Mouse (Mus musculus) midbrain, embryonic 12.5 days (tissue): Measurements from ENCODE around the gene Cdh13. TPM values are rescaled to one million over a fixed set of nuclear protein-coding genes. Genes with fewer than 3 reads are reported as not detected.

Source experiments
- ATAC-seq: fragments of 200-750 bp; cut with Nextera tagmentation; 2 replicates; pipeline ENCODE4 v1.8.0; 2017; ENCODE audit warnings: low read depth, moderate TSS enrichment, moderate library complexity; ENCODE audit not compliant: low FRiP score
- H3K27ac ChIP-seq: fragments of 300-500 bp; sonication (generic); replicated peaks from 2 replicates; pipeline ENCODE4 v1.5.1; 2016; ENCODE audit warnings: mild to moderate bottlenecking
- H3K27me3 ChIP-seq: fragments of 300-500 bp; sonication (generic); 2 replicates; pipeline ENCODE4 v1.6.1; 2016; ENCODE audit warnings: mild to moderate bottlenecking
- H3K36me3 ChIP-seq: fragments of 300-500 bp; sonication (generic); 2 replicates; pipeline ENCODE4 v1.6.1; 2016
- H3K4me1 ChIP-seq: fragments of 300-500 bp; sonication (generic); 2 replicates; pipeline ENCODE4 v1.6.1; 2016
- H3K4me2 ChIP-seq: fragments of 300-500 bp; sonication (generic); replicated peaks from 2 replicates; pipeline ENCODE4 v1.6.1; 2016; ENCODE audit warnings: mild to moderate bottlenecking, moderate library complexity
- H3K4me3 ChIP-seq: fragments of 300-500 bp; sonication (generic); 2 replicates; pipeline ENCODE4 v1.5.1; 2016; ENCODE audit warnings: mild to moderate bottlenecking
- H3K9ac ChIP-seq: fragments of 300-500 bp; sonication (generic); replicated peaks from 2 replicates; pipeline ENCODE4 v1.6.1; 2016; ENCODE audit warnings: mild to moderate bottlenecking, moderate library complexity
- H3K9me3 ChIP-seq: fragments of 300-500 bp; sonication (generic); 2 replicates; pipeline ENCODE4 v1.6.1; 2016; ENCODE audit warnings: mild to moderate bottlenecking
- WGBS: fragments of 180-500 bp; shearing (Covaris S2); methylation state at CpG from one replicate; pipeline ENCODE4 v1.1.7; 2016; 5-methylcytosine and 5-hydroxymethylcytosine counted together
- polyA plus RNA-seq: library from polyadenylated mRNA; unstranded; fragments of >200 nt; fragmentation: Nextera tagmentation; extraction: Ambion mirVana; gene quantifications from 2 replicates; pipeline ENCODE4 v1.2.1, GENCODE M21; 2016

Gene Cdh13
- polyA plus RNA-seq, 1 experiment from 2014 or later = 18.8 TPM

DNA sequence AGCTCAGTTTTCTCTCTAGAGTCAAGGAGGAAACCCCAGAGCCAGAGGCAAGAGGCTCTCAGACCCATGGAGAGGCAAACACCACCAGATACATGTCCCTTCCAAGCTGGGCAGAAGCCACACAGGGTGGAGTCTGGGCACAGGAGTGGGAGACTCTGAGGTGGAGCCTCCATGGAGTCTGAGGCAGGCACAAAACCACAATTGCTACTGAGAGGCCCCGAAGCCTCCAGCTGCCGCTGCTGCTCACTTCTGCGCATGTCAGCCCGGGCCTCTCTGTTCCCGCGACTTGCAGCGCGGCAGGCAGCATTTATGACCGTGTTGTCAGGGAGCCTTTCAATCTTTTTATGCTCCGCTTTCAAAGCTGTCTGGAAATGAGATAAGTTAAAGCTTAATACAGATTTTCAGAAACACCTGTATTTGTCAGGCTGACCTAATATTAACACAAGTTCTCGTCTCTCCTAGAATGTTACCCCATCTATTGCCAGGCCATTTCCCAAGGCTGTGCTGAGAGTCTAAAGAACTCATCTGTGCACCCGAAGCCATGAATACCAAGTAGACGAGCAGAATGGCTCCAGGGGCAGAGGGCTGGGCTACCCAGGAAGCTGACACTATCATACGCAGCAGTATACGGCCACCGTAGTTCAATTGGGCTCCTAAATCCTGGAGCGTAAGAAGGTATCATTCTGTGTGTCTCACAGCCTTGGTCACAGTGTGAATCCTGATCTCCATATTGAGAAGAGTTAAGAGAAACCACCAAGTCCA is 30.1 kb downstream of the Cdh13 start:
- no peak overlapping the region for H3K27ac ChIP-seq

DNA sequence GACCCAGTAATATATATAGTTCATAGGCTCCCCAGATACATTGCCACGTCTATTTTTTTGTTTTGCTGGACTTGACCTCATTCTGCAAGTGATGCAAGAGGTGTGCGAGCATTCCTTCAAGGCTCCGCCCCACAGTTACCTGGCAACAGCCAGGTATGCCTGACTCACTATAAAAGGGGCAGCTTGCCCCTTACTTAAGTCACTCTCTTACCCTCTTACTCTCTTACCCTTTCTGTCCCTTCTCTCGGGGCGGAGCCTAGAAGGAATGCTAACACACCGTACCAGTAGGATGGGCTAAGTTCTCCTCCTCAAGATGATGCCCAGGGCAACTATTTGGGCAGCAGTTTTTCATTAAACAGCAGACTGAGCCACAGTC is 30.6 kb downstream of the Cdh13 start:
- H3K4me3 ChIP-seq = no peak overlapping the region
- no peak overlapping the region for H3K9ac ChIP-seq
- H3K27me3 ChIP-seq = no peaks in the 10 kb centered on the region
- H3K27ac ChIP-seq = no peak overlapping the region
- 82% methylated on average over 6 of the region's 6 CpGs for WGBS
- H3K4me1 ChIP-seq = peaks cover 4% of the 10 kb centered on the region; the same call in 1 of the 2 replicates
- H3K4me2 ChIP-seq = no peak overlapping the region
- no peak for ATAC-seq
- H3K9me3 ChIP-seq = no peaks in the 10 kb centered on the region
- H3K36me3 ChIP-seq = no peaks in the 10 kb centered on the region

More for the DNA sequence above, 30.1 kb downstream of the Cdh13 start:
- no peaks in the 10 kb centered on the region for H3K27me3 ChIP-seq
- H3K9me3 ChIP-seq = no peaks in the 10 kb centered on the region
- H3K9ac ChIP-seq = no peak overlapping the region
- 83% methylated on average over 17 of the region's 17 CpGs for WGBS
- ATAC-seq = no peak
- no peak overlapping the region for H3K4me2 ChIP-seq
- no peak overlapping the region for H3K4me3 ChIP-seq
- H3K36me3 ChIP-seq = no peaks in the 10 kb centered on the region
- H3K4me1 ChIP-seq = peaks cover 9% of the 10 kb centered on the region; the same call in 1 of the 2 replicates

DNA sequence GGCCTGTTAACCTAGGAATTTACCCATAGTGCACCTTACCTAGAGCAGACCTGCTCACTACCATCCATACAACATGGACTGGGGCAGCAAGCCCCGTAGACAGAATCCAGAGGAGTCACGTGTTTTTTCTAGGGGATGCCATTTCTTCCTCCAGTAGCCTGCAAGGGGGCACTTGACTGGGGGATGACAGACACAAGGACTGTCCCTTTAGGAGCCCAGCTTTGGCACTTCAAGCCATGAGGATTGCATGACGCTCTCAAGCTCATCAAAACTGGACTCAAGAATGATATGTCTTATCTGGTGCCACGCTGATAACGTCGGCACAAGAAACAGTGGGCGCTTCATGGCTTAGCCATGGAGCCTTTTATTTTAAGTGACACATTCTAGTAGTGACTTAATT is 31.4 kb downstream of the Cdh13 start:
- Histone ChIP-seq H3K4me3 (no peak overlapping the region), H3K4me1 (peaks cover 3% of the 10 kb centered on the region; the same call in 1 of the 2 replicates), H3K9me3 (no peaks in the 10 kb centered on the region), H3K36me3 (no peaks in the 10 kb centered on the region), H3K27ac (no peak overlapping the region), H3K9ac (no peak overlapping the region), H3K4me2 (no peak overlapping the region), H3K27me3 (no peaks in the 10 kb centered on the region)
- ATAC-seq = no peak
- WGBS = 96% methylated on average over 7 of the region's 7 CpGs

DNA sequence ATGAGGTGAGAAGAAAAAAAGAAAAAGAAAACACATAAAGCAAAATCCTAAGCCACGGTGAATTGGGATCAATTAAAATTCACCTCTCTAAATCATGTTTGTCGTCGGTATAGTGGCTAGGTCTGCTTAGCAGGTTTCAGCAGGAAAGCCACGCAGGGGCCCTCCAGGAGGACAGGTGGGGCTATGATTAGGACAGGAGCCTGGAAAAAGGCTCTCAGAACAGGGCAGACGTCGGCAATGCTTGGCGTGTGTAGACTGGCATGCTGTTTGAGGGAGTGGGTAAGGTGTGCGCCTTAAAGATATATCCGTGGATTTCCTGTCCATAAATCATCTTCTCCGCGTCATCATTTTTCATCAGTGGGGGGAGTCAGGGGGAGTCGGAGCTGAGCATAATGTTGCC is 32.9 kb downstream of the Cdh13 start:
- WGBS = 92% methylated on average over 12 of the region's 12 CpGs

DNA sequence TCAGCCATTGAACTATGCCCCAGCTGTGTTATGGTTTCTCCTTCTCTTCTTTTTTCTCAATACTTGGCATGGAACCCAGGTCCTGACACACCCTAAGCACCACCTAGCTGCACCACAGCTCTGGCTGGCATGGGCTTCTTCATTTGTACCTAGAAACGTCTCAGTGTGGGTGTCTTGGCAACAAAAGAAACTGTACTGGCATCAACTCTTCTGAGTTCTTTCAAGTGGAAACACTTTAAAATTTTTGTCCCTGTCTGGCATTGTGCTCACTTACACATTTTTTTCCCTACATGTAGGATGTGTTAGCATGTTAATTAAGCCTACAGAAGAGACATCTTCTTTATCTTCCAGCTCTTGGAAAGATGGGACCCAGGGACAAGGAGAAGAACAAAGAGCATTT is 37.0 kb downstream of the Cdh13 start:
- no peak for ATAC-seq
- WGBS = 81% methylated on average over 1 of the region's 1 CpGs
- H3K27me3 ChIP-seq = no peaks in the 10 kb centered on the region
- no peak overlapping the region for H3K4me3 ChIP-seq
- H3K4me1 ChIP-seq = no peaks in the 10 kb centered on the region
- H3K4me2 ChIP-seq = no peak overlapping the region
- no peaks in the 10 kb centered on the region for H3K9me3 ChIP-seq
- no peak overlapping the region for H3K27ac ChIP-seq
- H3K36me3 ChIP-seq = no peaks in the 10 kb centered on the region
- no peak overlapping the region for H3K9ac ChIP-seq

More for the DNA sequence above, 32.9 kb downstream of the Cdh13 start:
- Histone ChIP-seq H3K9me3 (no peaks in the 10 kb centered on the region), H3K4me2 (no peak overlapping the region), H3K4me3 (no peak overlapping the region), H3K27ac (no peak overlapping the region), H3K9ac (no peak overlapping the region), H3K27me3 (no peaks in the 10 kb centered on the region), H3K4me1 (peaks cover 3% of the 10 kb centered on the region; the same call in 1 of the 2 replicates), H3K36me3 (no peaks in the 10 kb centered on the region)
- no peak for ATAC-seq

DNA sequence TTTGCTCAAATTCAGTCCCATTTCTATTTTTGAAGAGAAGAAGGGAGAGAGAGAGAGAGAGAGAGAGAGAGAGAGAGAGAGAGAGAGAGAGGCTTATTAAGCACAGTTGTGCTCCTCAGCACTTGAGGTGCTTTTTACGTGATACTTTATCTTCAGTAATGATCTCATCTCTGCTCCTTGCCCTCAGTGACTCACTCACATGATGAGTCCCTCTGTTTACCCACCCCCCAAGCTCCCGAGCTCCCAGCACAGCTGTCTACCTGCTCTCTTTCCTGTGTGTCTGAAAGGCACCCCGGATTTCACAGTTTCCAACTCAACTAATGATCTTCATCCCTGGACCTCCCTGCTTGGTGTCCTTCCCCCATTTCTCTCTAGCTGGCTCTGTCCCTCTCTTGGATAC is 39.9 kb downstream of the Cdh13 start:
- H3K4me1 ChIP-seq = no peaks in the 10 kb centered on the region
- no peak overlapping the region for H3K4me2 ChIP-seq
- 86% methylated on average over 3 of the region's 3 CpGs for WGBS
- H3K9me3 ChIP-seq = no peaks in the 10 kb centered on the region
- no peak for ATAC-seq
- H3K4me3 ChIP-seq = no peak overlapping the region
- H3K27me3 ChIP-seq = no peaks in the 10 kb centered on the region
- H3K36me3 ChIP-seq = no peaks in the 10 kb centered on the region
- no peak overlapping the region for H3K27ac ChIP-seq
- H3K9ac ChIP-seq = no peak overlapping the region

DNA sequence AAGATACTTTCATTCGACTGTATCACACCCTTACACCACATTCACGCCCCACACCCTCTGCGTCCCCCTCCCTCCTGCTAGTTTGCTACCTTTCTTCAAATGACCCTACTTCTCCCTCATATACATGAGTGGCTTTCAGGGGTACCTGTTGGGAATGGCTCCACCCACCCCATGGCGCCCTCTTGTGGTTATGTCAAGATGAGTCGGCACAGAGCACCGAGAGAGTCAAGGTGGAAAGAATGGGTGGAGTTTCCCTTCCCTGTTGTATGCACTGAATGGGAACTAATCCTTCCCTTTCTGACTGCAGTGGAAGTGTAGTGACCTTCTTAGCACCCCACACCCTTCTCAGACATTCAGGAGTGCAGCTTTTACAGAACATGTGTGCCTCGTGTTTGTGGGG is 51.4 kb downstream of the Cdh13 start:
- 81% methylated on average over 7 of the region's 7 CpGs for WGBS
- H3K27me3 ChIP-seq = no peaks in the 10 kb centered on the region
- H3K4me1 ChIP-seq = 0 out of 2 replicates have a peak, but pooled peaks cover 7% of the 10 kb centered on the region
- no peak overlapping the region for H3K4me3 ChIP-seq
- H3K27ac ChIP-seq = no peak overlapping the region
- H3K4me2 ChIP-seq = no peak overlapping the region
- no peaks in the 10 kb centered on the region for H3K36me3 ChIP-seq
- H3K9ac ChIP-seq = no peak overlapping the region
- no peaks in the 10 kb centered on the region for H3K9me3 ChIP-seq
- ATAC-seq = no peak

DNA sequence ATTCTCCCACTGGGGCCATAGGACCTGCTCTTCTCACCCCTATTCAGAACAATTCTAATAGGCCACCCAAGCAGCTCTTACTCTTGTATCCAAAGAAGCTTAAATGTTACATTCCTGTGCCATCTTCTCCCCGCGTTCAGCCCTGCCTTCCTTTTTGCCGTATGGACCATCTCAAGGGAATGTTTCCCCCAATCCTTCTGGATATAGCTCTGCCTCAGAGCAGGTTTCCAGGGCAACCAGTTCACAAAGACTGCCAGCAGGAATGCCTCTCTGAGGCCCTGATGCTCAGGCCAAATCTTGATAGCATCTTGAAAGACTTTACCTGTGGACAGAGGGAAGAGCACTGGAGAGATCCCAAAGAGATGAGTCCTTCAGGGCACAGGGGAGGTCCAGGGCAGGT is 56.2 kb downstream of the Cdh13 start:
- Histone ChIP-seq H3K4me2 (no peak overlapping the region), H3K27me3 (no peaks in the 10 kb centered on the region), H3K4me1 (0 out of 2 replicates have a peak, but pooled peaks cover 8% of the 10 kb centered on the region), H3K4me3 (no peak overlapping the region), H3K27ac (no peak overlapping the region), H3K36me3 (no peaks in the 10 kb centered on the region), H3K9ac (no peak overlapping the region), H3K9me3 (no peaks in the 10 kb centered on the region)
- no peak for ATAC-seq
- WGBS = 58% methylated on average over 3 of the region's 3 CpGs

DNA sequence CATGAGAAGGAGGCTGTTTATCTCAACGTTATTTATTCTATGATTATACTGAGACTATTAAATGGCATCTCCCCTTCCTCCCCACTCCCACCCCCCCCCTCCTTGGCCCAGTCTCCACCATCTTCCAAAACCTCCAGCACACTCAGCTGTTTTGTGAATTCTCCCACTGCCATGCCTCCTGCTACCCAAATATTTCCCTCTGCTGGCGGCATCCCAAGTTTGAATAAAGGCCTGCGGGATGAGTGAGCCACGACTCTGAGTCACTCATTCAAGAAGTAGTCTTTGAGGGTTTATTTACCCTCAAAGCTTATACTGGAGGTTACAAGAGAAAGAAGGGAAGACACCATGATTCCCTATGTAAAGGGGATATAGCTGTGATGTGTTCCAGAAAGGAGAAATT is 59.7 kb downstream of the Cdh13 start:
- H3K9me3 ChIP-seq = no peaks in the 10 kb centered on the region
- 0 out of 2 replicates have a peak, but pooled peaks cover 8% of the 10 kb centered on the region for H3K4me1 ChIP-seq
- WGBS = 79% methylated on average over 4 of the region's 4 CpGs
- no peak for ATAC-seq
- no peak overlapping the region for H3K9ac ChIP-seq
- H3K4me3 ChIP-seq = no peak overlapping the region
- no peak overlapping the region for H3K27ac ChIP-seq
- H3K36me3 ChIP-seq = no peaks in the 10 kb centered on the region
- H3K4me2 ChIP-seq = no peak overlapping the region
- no peaks in the 10 kb centered on the region for H3K27me3 ChIP-seq

DNA sequence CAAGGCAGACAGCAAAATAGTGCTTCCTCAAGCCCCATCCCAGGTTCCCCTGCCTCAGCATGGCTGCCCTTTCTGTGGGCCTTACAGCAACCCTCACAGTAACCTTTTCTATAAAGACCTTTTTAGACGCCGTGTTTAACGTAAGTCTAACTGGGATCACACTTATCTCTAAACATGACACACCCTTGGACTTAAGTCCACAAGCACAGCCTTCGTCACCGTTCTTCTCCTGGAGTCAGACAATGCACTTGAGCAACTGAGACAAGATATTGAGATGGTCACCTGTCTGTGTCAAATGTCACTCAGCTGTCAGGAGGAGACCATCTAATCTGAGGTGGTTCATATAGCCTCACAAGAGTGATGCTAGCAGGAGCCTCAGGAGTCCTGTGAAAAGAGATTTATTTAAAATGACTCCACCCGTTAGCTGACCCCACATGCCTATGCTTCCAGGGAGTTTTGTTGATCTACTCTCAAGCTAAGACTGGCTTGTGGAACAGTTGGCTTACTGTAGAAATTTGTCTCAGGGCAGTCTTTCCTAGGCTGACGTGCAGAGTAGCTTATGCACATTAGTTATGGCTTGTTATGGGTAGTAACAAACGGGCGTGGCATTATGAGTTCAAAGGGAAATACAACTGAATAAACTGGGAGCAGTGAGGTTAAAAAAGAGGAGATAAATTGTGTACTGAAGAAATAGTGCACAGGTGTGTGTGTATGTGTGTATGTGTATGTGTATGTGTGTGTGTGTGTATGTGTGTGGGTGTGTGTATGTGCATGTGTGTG is 65.4 kb downstream of the Cdh13 start:
- Histone ChIP-seq H3K27me3 (no peaks in the 10 kb centered on the region), H3K9ac (no peak overlapping the region), H3K4me2 (no peak overlapping the region), H3K9me3 (no peaks in the 10 kb centered on the region), H3K4me1 (no peaks in the 10 kb centered on the region; the same call in 1 of the 2 replicates), H3K4me3 (no peak overlapping the region), H3K36me3 (no peaks in the 10 kb centered on the region), H3K27ac (no peak overlapping the region)
- no peak for ATAC-seq
- whole genome bisulfite sequencing = 90% methylated on average over 9 of the region's 9 CpGs

DNA sequence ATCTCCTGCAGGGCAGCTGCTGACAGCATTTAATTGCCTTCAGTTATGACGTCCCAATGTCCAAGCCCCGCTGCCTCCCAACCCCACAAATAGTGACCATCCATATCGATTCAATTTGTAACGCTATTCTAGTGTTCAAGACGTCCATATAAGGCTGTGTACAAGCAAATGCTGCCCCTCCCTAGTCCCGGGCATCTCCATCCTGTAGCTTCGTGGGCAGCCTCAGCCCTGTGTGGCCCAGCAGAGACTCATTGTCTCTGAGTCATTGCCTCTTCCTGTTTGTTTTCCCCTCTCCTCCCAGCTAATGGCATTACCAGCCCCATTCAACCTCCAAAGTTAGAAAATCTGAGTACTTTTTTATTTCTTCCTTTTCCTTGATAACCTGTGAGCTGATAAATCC is 66.6 kb downstream of the Cdh13 start:
- WGBS = 45% methylated on average over 7 of the region's 7 CpGs
- H3K4me3 ChIP-seq = no peak overlapping the region
- ATAC-seq = no peak
- no peaks in the 10 kb centered on the region; the same call in 1 of the 2 replicates for H3K4me1 ChIP-seq
- H3K27ac ChIP-seq = no peak overlapping the region
- no peak overlapping the region for H3K9ac ChIP-seq
- no peaks in the 10 kb centered on the region for H3K36me3 ChIP-seq
- no peaks in the 10 kb centered on the region for H3K27me3 ChIP-seq
- no peaks in the 10 kb centered on the region for H3K9me3 ChIP-seq
- no peak overlapping the region for H3K4me2 ChIP-seq

DNA sequence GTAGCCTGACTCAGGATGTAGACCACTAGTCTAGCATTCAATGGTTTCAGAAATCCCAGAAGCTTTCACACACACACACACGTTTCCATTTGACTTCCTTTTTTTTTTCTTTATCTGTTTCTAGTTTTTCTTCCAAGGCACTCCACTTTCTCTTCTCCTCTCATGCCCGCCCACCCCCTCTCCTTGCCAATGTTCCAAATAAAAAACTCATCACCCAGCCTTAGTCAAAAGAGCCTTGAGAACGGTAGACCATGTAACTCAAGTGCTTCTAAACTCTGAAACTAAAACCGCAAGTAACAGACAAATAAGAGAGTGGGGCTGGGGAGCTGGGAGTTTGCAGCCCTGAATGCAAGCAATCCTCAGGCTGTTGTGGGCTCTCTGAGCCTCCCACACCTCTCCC is 69.5 kb downstream of the Cdh13 start:
- no peak overlapping the region for H3K9ac ChIP-seq
- 86% methylated on average over 4 of the region's 4 CpGs for WGBS
- ATAC-seq = no peak

More for the DNA sequence above, 69.5 kb downstream of the Cdh13 start:
- H3K4me3 ChIP-seq = no peak overlapping the region
- no peaks in the 10 kb centered on the region for H3K27me3 ChIP-seq
- no peaks in the 10 kb centered on the region for H3K9me3 ChIP-seq
- H3K4me1 ChIP-seq = no peaks in the 10 kb centered on the region; the same call in none of the 2 replicates
- no peak overlapping the region for H3K4me2 ChIP-seq
- no peak overlapping the region for H3K27ac ChIP-seq
- no peaks in the 10 kb centered on the region for H3K36me3 ChIP-seq
